Mouse (Mus musculus) forebrain, postnatal 0 days (tissue): Measurements from ENCODE around the gene Shkbp1. TPM values are rescaled to one million over a fixed set of nuclear protein-coding genes. Genes with fewer than 3 reads are reported as not detected.

ENCODE experiments used
- ATAC-seq: fragments of 200-750 bp; cut with Nextera tagmentation; 2 replicates; pipeline ENCODE4 v1.8.0; 2017; ENCODE audit warnings: mild to moderate bottlenecking, moderate library complexity
- DNase-seq: peaks from one replicate; pipeline ENCODE4 v3.0.0-alpha.2; 2015
- H3K27ac ChIP-seq: fragments of 300-500 bp; sonication (generic); 2 replicates; pipeline ENCODE4 v1.5.1; 2014; ENCODE audit warnings: low read depth, mild to moderate bottlenecking, antibody characterized with exemption, low read length, moderate library complexity, mixed read lengths
- H3K27me3 ChIP-seq: fragments of 300-500 bp; sonication (generic); 2 replicates; pipeline ENCODE4 v1.6.1; 2014; ENCODE audit warnings: mild to moderate bottlenecking, low read length, mixed read lengths; ENCODE audit not compliant: insufficient read depth
- H3K36me3 ChIP-seq: fragments of 300-500 bp; sonication (generic); 2 replicates; pipeline ENCODE4 v1.6.1; 2014; ENCODE audit warnings: mild to moderate bottlenecking, moderate library complexity; ENCODE audit not compliant: insufficient read depth
- H3K4me1 ChIP-seq: fragments of 300-500 bp; sonication (generic); 2 replicates; pipeline ENCODE4 v1.6.1; 2014; ENCODE audit warnings: antibody characterized with exemption; ENCODE audit not compliant: insufficient read depth
- H3K4me2 ChIP-seq: fragments of 300-500 bp; sonication (generic); 2 replicates; pipeline ENCODE4 v1.6.1; 2014; ENCODE audit warnings: low read depth, mild to moderate bottlenecking, moderate library complexity
- H3K4me3 ChIP-seq: fragments of 300-500 bp; sonication (generic); 2 replicates; pipeline ENCODE4 v1.5.1; 2014; ENCODE audit warnings: low read depth, low read length, mixed read lengths
- H3K9ac ChIP-seq: fragments of 300-500 bp; sonication (generic); 2 replicates; pipeline ENCODE4 v1.6.1; 2014; ENCODE audit warnings: mild to moderate bottlenecking
- H3K9me3 ChIP-seq: fragments of 300-500 bp; sonication (generic); 2 replicates; pipeline ENCODE4 v1.6.1; 2016; ENCODE audit warnings: low read length
- CTCF ChIP-seq: sonication (generic); IDR thresholded peaks from 2 replicates; pipeline ENCODE4 v1.5.1; 2016; ENCODE audit warnings: antibody characterized with exemption, control low read depth, low read depth
- WGBS: fragments of 180-500 bp; shearing (Covaris S2); extraction: QIAGEN DNeasy Blood & Tissue Kit; methylation state at CpG from one replicate; pipeline ENCODE4 v1.1.7; 2014; 5-methylcytosine and 5-hydroxymethylcytosine counted together
- polyA plus RNA-seq: library from polyadenylated mRNA; unstranded; fragments of >200 nt; fragmentation: Nextera tagmentation; extraction: Ambion mirVana; gene quantifications from 2 replicates; pipeline ENCODE4 v1.2.1, GENCODE M21; 2015
- total RNA-seq: library from RNA; depleted of rRNA; stranded (reverse); fragments of >200 nt; gene quantifications from 2 replicates; pipeline ENCODE4 v1.2.3, GENCODE M21; 2014

Gene Shkbp1
- total and polyA plus RNA-seq, 2 experiments from 2014 or later: 30.2 to 33.1 TPM

DNA sequence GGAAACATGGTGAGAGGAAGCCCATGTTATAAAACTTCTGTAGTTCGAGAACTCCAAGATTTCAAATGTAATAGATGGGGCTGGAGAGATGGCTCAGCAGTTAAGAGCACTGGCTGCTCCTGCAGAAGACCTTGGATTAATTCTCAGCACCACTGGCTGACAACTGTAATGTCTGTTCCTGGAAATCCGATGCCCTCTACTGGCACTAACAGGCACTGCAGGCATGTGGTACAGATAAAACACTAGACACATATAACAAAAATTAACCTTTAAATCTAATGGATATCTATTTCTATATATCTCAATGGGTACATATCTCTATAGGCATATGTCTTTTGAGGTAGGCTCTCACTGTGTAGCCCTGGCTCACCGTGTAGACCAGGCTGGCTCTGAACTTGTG is 41.4 kb downstream of the Shkbp1 start:
- Histone ChIP-seq H3K27ac (no peak overlapping the region), H3K9ac (no peak overlapping the region), H3K4me3 (no peak overlapping the region), H3K9me3 (no peaks in the 10 kb centered on the region), H3K27me3 (no peaks in the 10 kb centered on the region), H3K4me2 (no peak overlapping the region), H3K36me3 (0 out of 2 replicates have a peak, but pooled peaks cover 5% of the 10 kb centered on the region), H3K4me1 (no peaks in the 10 kb centered on the region)
- WGBS: 97% methylated on average over 3 of the region's 3 CpGs
- TF ChIP-seq CTCF: peak; percentile 29; the same call in 1 of the 2 replicates
- DNase-seq (no peak), ATAC-seq (no peak)

DNA sequence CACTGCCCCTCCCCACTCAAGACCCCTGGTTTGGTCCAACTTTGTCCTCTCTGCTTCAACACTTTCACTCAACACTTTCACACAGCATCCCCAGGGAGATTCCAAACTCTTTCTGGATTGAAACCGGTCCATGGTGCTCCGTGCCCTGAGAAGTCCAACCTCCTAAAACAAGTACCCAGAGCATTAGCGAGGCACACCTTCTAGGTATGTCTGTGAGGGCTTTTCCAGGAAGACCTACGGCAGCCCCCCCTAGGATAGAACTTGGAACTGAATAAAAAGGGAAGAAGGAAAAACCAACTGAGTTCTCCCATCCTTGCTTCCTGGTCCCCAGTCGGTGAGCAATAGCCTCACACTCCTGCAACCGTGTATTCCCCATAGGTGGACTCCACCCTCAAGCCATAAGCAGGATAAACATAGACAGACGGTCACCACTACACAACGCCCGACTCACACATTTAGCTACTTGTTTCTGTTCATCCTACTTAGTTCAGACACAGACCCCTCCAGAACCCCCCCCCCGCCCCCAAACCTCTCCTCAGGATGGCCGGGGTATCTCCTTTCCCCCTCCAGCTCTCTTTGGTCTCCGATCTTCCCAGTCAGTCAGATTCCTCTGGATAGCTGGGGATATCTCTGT is 44.1 kb downstream of the Shkbp1 start:
- no peaks in the 10 kb centered on the region for H3K4me1 ChIP-seq
- 94% methylated on average over 12 of the region's 12 CpGs for WGBS
- DNase-seq (no peak), ATAC-seq (no peak)
- H3K27ac ChIP-seq: no peak overlapping the region
- no peak overlapping the region for H3K4me3 ChIP-seq
- H3K4me2 ChIP-seq: no peak overlapping the region
- no peaks in the 10 kb centered on the region for H3K27me3 ChIP-seq
- no peak overlapping the region for H3K9ac ChIP-seq
- no peaks in the 10 kb centered on the region for H3K9me3 ChIP-seq
- TF ChIP-seq CTCF: no peak
- H3K36me3 ChIP-seq: no peaks in the 10 kb centered on the region

- H3K9me3 ChIP-seq: no peaks in the 10 kb centered on the region
- TF ChIP-seq CTCF: no peak
- no peak overlapping the region for H3K27ac ChIP-seq
- H3K4me2 ChIP-seq: no peak overlapping the region
- H3K27me3 ChIP-seq: no peaks in the 10 kb centered on the region
- no peak overlapping the region for H3K9ac ChIP-seq
- no peak for DNase-seq
- 61% methylated on average over 8 of the region's 8 CpGs for WGBS
- H3K4me3 ChIP-seq: no peak overlapping the region
- H3K4me1 ChIP-seq: no peaks in the 10 kb centered on the region
- no peak for ATAC-seq
- H3K36me3 ChIP-seq: no peaks in the 10 kb centered on the region; the same call in 1 of the 2 replicates
Measured at GRCm38 (mm10) chr7:27310996-27311535, 44.8 kb downstream of the Shkbp1 start.

DNA sequence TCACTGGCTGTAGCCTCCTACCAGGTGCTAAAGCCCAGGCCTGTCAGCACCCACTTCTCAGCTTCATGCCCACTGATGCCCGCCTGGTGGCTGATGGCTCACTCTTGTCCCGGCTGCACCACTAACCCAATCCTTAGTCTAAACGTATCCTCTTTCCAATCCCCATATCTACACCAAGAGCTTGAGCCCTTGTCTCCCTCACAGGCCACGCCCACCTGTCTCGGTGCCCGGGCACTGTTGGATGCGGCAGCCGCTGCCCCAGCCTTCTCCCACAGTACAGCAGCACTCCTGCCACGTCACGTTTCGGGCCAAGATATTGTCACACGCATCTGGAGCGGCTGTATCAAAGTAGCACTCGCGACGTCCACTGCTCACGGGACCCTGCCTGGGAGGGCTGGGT is 45.5 kb downstream of the Shkbp1 start:
- no peaks in the 10 kb centered on the region; the same call in 1 of the 2 replicates for H3K36me3 ChIP-seq
- no peaks in the 10 kb centered on the region for H3K9me3 ChIP-seq
- H3K4me2 ChIP-seq: peak overlapping the region; percentile 39
- peak; percentile 66 for DNase-seq
- no peaks in the 10 kb centered on the region for H3K4me1 ChIP-seq
- no peak for TF ChIP-seq CTCF
- WGBS: 8% methylated on average over 17 of the region's 17 CpGs
- no peak overlapping the region for H3K27ac ChIP-seq
- H3K4me3 ChIP-seq: no peak overlapping the region
- H3K9ac ChIP-seq: no peak overlapping the region
- no peaks in the 10 kb centered on the region for H3K27me3 ChIP-seq
- peak; percentile 72 for ATAC-seq

DNA sequence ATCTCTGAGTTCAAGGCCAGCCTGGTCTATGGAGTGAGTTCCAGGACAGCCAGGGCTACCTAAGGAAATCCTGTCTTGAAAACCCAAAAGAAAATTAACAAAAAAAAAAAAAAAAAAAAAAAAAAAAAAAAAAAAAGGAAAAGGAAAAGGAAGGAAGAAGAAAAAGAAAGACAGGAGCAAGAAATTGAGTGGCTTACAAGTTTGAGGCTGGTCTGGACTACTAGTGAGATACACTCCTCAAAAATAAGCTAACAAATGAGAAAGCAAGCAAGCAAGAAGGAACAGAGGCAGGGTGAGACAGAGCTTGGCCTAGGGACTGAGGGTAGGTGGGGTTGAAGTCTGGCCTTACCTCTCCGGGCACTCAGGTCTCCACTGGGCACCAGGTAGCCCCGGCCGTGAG is 46.0 kb downstream of the Shkbp1 start:
- no peaks in the 10 kb centered on the region for H3K27me3 ChIP-seq
- H3K9ac ChIP-seq: no peak overlapping the region
- H3K4me3 ChIP-seq: no peak overlapping the region
- no peak overlapping the region for H3K4me2 ChIP-seq
- H3K4me1 ChIP-seq: no peaks in the 10 kb centered on the region
- TF ChIP-seq CTCF: no peak
- DNase-seq (no peak), ATAC-seq (no peak)
- no peaks in the 10 kb centered on the region; the same call in 1 of the 2 replicates for H3K36me3 ChIP-seq
- 36% methylated on average over 3 of the region's 3 CpGs for WGBS
- H3K9me3 ChIP-seq: no peaks in the 10 kb centered on the region
- no peak overlapping the region for H3K27ac ChIP-seq

DNA sequence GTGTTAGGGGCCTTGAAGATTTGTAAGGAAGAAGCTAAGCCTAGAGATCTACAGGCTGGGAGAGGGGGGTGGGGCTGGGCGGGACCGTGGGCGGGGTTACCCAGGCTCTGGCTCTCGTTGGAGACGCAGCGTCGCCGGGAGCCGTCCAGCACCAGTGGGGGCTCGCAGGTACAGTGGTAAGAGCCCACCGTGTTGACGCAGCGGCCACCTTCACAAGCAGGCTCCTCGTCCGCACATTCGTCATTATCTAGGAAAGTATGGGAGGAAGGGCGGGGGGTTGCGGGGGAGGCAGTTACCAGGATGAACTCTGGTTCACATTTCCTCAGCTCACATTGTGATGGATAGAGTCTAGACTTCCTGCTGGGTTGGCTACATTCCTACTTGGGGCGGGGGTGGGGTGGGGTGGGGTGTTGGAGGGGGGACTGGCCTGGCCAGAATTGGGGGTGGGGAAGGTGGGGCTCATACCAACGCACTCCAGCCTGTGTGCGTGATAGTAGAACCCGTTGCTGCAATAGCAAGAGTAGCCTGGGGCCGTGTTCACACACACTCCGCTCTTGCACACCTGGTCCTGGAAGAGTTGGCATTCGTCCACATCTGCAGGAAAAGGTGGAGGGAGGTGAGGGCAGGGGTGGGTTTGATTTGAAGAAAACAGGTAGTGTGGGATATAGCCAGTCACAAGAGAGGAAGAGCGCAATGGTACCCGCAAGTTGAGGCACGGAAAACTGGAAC is 46.8 kb downstream of the Shkbp1 start:
- Histone ChIP-seq H3K4me3 (peak overlapping the region; percentile 14; the same call in 1 of the 2 replicates), H3K27me3 (no peaks in the 10 kb centered on the region), H3K27ac (no peak overlapping the region), H3K9me3 (no peaks in the 10 kb centered on the region), H3K4me2 (peak overlapping the region; percentile 41), H3K36me3 (no peaks in the 10 kb centered on the region; the same call in 1 of the 2 replicates), H3K4me1 (no peaks in the 10 kb centered on the region), H3K9ac (no peak overlapping the region)
- DNase-seq (no peak), ATAC-seq (0 out of 2 replicates have a peak, but pooled peaks have one; percentile 26)
- 17% methylated on average over 28 of the region's 28 CpGs for WGBS
- no peak for TF ChIP-seq CTCF

DNA sequence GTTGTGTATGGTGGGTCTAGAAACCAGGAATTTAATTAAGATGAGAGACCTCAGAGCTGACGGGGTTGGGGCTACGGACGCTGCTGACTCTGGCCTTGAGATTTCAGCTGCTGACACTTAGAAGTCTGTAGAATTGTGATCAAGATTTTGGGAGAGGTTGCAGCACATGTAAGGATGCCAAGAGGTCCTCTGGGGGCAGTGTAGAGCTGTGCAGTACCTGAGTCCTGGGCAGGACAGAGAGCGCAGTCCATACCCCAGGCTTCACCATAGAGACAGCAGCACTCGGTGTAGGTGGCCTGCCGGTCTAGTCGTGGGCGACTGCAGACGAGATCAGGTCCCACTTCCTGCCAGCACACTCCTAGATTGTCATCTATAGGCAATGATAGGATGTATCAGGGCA is 48.3 kb downstream of the Shkbp1 start:
- DNase-seq (no peak), ATAC-seq (no peak)
- Histone ChIP-seq H3K9me3 (no peaks in the 10 kb centered on the region), H3K4me2 (no peak overlapping the region), H3K4me3 (no peak overlapping the region), H3K36me3 (no peaks in the 10 kb centered on the region; the same call in 1 of the 2 replicates), H3K4me1 (no peaks in the 10 kb centered on the region), H3K9ac (no peak overlapping the region), H3K27ac (no peak overlapping the region), H3K27me3 (no peaks in the 10 kb centered on the region)
- 69% methylated on average over 9 of the region's 9 CpGs for WGBS
- peak; percentile 42 for TF ChIP-seq CTCF
